Mouse (Mus musculus) mesoderm, embryonic 11.5 days (tissue): ENCODE results near the gene Arhgef28.

Experiments used
- DNase-seq: peaks from one replicate; pipeline ENCODE4 v3.0.0-alpha.2; 2012; ENCODE audit warnings: low read depth, low spot score

Arhgef28 gene

GRCm38 (mm10) chr13:97966077-97966476 lies 240.2 kb downstream of the Arhgef28 start:
- no peak for DNase-seq

- no peak for DNase-seq
Measured at GRCm38 (mm10) chr13:97964892-97965424, 241.3 kb downstream of the Arhgef28 start.

- DNase-seq = no peak
Measured at GRCm38 (mm10) chr13:97960142-97960541, 246.1 kb downstream of the Arhgef28 start.

GRCm38 (mm10) chr13:97959394-97959888 lies 246.8 kb downstream of the Arhgef28 start:
- no peak for DNase-seq

GRCm38 (mm10) chr13:97955759-97956158 lies 250.5 kb downstream of the Arhgef28 start:
- no peak for DNase-seq

GRCm38 (mm10) chr13:97954956-97955496 lies 251.2 kb downstream of the Arhgef28 start:
- no peak for DNase-seq

GRCm38 (mm10) chr13:97954051-97954450 lies 252.2 kb downstream of the Arhgef28 start:
- DNase-seq = no peak

GRCm38 (mm10) chr13:97953526-97953925 lies 252.7 kb downstream of the Arhgef28 start:
- no peak for DNase-seq

GRCm38 (mm10) chr13:97948856-97949255 lies 257.4 kb downstream of the Arhgef28 start:
- no peak for DNase-seq

- DNase-seq = no peak
Measured at GRCm38 (mm10) chr13:97947598-97947997, 258.6 kb downstream of the Arhgef28 start.

GRCm38 (mm10) chr13:97946422-97946821 lies 259.8 kb downstream of the Arhgef28 start:
- no peak for DNase-seq

GRCm38 (mm10) chr13:97941909-97942680 lies 264.1 kb downstream of the Arhgef28 start:
- DNase-seq = no peak

- no peak for DNase-seq
Measured at GRCm38 (mm10) chr13:97941099-97941498, 265.1 kb downstream of the Arhgef28 start.

- peak; percentile 52 for DNase-seq
Measured at GRCm38 (mm10) chr13:97939433-97940160, 266.6 kb downstream of the Arhgef28 start.

GRCm38 (mm10) chr13:97938596-97939297 lies 267.5 kb downstream of the Arhgef28 start:
- peak; percentile 90 for DNase-seq

- DNase-seq = peak; percentile 71
Measured at GRCm38 (mm10) chr13:97937919-97938318, 268.3 kb downstream of the Arhgef28 start.

- peak; percentile 84 for DNase-seq
Measured at GRCm38 (mm10) chr13:97928135-97928497, 278.1 kb downstream of the Arhgef28 start.

GRCm38 (mm10) chr13:97927376-97928134 lies 278.7 kb downstream of the Arhgef28 start:
- DNase-seq = peak; percentile 71

GRCm38 (mm10) chr13:97926371-97926770 lies 279.9 kb downstream of the Arhgef28 start:
- no peak for DNase-seq

GRCm38 (mm10) chr13:97923009-97923408 lies 283.2 kb downstream of the Arhgef28 start:
- DNase-seq = no peak

GRCm38 (mm10) chr13:97919590-97919989 lies 286.6 kb downstream of the Arhgef28 start:
- no peak for DNase-seq
